Mouse (Mus musculus) CD8-positive naive resting alpha-beta T cell, adult 57 days (primary cell): ENCODE data around the gene Neu3. TPM values are rescaled to one million over a fixed set of nuclear protein-coding genes. Genes with fewer than 3 reads are reported as not detected.

ENCODE experiments used
- total RNA-seq: library from RNA; stranded (reverse); gene quantifications from one replicate; pipeline ENCODE4 v1.2.4, GENCODE M21; 2023

Neu3 gene
- total RNA-seq = 5.9 TPM

DNA sequence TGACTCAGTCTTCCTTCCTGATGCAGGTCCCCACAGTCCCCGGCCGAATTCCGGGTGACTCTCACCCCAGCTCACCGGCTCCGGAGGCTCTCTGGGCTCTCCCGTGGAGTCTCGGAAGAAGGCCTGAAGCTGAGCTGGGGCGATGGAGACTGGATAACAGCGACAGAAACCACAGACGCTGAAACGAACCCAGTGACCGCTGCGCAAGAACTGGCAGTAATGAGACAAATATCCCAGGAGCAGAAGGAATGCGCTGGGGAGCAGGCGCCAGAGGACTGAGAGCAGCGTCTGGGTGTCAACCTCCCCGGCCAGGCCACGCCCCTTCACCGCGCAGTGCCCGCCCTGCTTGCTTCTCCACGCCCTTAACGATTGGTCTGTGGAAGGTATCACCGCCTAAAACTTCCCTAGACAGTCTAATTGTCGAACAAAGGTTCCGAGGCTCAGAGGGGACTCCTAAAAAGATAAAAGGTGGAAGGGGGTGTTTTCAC, at the start of gene Neu3:
Gene Neu3 (minus strand): TSS at position 335 of the 488 bp plus-strand sequence.

DNA sequence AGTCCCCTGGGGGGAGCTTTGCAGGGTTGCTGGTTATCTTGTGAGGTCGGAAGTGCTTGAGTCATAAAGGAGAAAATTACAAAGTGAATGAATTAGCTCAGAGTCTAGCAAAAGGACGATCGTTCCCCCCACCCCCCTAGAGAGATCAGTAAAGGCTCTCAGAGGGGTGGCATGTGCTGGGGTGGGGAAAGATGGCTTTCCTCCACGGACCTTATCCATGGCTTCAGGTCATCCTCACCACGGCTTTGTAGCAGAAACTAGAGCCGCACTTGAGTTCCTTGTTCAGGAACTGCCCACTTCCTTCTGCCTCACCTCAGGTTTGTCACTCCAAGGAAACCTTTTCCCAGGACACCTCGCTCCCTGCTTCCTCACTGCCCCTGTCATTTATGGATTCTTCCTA, 35.1 kb upstream of the Neu3 start, which contains the start of gene Spcs2:
Gene Spcs2 (minus strand): TSS at position 101 of the 400 bp plus-strand sequence.

DNA sequence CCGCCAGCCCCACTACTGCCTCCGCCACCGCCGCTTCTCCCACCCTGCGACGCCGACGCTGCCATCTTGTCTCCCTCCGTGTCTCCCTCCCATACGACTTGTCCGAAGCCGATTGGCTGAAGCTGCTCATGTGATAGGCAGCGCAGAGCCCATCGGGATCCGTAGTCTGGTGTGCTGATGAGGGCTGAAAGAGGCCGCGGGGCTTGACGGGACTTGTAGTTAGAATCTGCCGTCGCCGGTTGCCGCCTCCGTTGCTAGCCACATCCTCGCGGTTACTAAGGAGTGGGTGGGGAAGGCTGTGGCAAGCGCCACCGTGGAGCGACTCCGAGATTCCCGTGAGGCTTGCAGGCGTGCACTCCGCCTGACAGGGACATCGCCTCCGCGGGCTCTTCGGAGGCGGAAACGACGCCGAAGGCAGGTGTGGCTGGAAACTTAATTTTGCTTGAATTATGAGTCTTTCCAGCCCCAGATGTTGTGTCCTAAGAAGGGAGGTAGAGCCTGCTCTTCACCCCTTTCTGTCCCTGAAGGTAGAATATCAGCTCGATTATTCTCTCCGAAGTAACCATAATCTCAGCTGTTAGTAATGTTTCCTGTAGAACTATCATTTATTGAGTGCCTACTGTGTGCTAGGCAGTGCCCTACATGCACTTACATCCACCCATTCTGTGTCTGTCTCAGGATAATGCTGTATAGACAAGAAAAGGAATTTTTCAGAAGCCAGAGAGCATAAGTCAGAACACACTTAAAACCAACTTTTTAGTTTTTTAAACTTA, 30.8 kb upstream of the Neu3 start, which contains the start of gene Xrra1:
Gene Xrra1 (plus strand): TSS at position 304 of the 773 bp plus-strand sequence.

DNA sequence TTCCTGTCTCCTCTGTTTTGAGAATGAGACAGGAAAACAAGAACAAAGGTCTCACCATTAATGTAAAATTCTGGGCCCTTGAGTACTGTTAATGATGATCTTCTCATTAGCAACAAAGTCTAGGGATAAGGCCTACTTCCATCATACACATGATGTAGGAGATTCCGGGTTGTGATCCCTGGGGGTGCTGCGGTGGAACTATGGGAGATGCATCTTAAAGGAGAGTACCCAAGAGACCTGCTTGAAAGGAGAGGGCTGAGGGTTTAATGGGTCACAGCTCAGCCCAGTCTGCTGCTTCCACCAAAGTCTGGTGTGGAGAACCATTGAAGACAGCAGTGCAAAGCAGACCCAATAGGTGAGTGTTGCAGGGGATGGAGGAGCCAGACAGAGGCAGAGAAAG, 65.0 kb downstream of the Neu3 start, which contains the start of gene Olfr521:
Gene Olfr521 (plus strand): TSS at position 301 of the 400 bp plus-strand sequence.

Other genes with a start within 250 kb of the Neu3 start
- 4.2 TPM for gene Tpbgl, start 201.3 kb downstream of the Neu3 start, total RNA-seq
- gene Slco2b1, start 117.1 kb downstream of the Neu3 start, total RNA-seq = 0.70 TPM
- gene Olfr520, start 98.1 kb downstream of the Neu3 start, total RNA-seq = not detected
- gene Olfr521, start 64.9 kb downstream of the Neu3 start, total RNA-seq = not detected
- gene Xrra1, start 30.7 kb upstream of the Neu3 start, total RNA-seq = not detected
- 118 TPM for gene Spcs2, start 35.0 kb upstream of the Neu3 start, total RNA-seq
- gene Rnf169, start 152.0 kb upstream of the Neu3 start, total RNA-seq = 24.7 TPM
- gene Chrdl2, start 177.8 kb upstream of the Neu3 start, total RNA-seq = not detected